Mouse (Mus musculus): Measurements from ENCODE around the gene Cpne9.

- TF ChIP-seq ZC3H11A (IDR thresholded peaks at IDR 0.05; ENCODE audit: borderline replicate concordance, low read depth, low read length) (no peak), MAFK (IDR thresholded peaks at IDR 0.05; ENCODE audit: insufficient read depth, low read depth, low read length) (no peak), CHD2 (IDR thresholded peaks at IDR 0.05; ENCODE audit: low read depth, low read length) (no peak)
Observed at GRCm38 (mm10) chr6:113276846-113277245, 5.3 kb upstream of the Cpne9 start.

Measured in ES-E14 (cell line).